Mouse (Mus musculus): ENCODE measurements at regions not wholly inside any gene's neighbourhood (a gene's known extent, or its start where the extent isn't known, plus 50 kb on each side); places are given as distances from the start of the nearest gene placed in this dataset.
"Not testable (repeated sequence)": the region's sequence is repeated elsewhere in the genome, so short reads cannot be mapped to it uniquely, and the experiment has no call there.

DNA sequence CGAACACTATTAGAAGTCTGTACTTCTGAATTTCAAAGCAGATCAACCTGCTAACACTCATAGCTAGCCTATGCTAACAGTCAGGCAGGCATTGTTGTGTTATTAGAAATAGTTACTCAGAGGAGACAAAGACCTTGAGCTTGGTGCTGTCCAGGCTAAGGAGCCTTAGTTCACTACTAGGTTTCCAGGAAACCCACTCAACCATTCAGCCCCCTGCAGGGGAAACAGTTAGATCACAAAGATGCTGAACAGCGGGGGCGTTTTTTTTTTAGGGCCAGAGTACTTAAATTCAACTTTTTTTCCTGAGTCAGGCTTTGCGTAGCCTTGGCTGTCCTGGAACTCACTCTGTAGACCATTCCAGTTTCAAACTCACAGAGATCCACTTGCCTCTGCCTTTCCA is 130.7 kb downstream of the Gxylt1 start:
- no peak overlapping the region for H3K27ac ChIP-seq (ENCODE audit: insufficient read depth, low read depth, low read length)
- 73% methylated on average over 4 of the region's 4 CpGs for WGBS
- H3K4me3 ChIP-seq (ENCODE audit: insufficient read depth, low read depth, low read length): no peak overlapping the region
- no peak for TF ChIP-seq POLR2A (IDR thresholded peaks at IDR 0.05; ENCODE audit: insufficient read depth, low read depth, low read length)
- TF ChIP-seq CTCF (IDR thresholded peaks at IDR 0.05; ENCODE audit: insufficient read depth, low read depth, low read length): no peak
- 0 out of 2 replicates have a peak, but pooled peaks cover 2% of the 10 kb centered on the region for H3K4me1 ChIP-seq (ENCODE audit: control insufficient read depth, insufficient read depth, low read length)

DNA sequence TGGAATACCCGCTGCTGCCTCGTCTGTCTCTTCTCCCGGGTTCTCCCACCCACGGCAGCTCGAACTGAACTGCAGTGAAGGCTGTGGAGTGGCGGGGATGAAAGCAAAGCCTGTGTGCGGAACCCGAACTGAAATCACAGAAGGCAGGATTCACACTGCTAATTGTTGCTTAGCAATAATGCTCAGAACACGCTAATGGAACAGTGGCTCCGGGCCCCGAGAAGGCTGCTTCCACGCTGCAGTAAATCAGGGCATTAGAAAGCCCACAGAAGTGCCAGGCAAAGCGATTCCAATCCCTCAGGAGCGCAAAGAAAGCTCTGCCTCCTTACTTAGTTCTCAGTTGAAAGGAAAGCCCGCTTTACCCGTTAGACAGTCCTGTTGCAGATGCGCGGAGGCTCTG is 141.6 kb downstream of the Gxylt1 start:
- WGBS: 43% methylated on average over 18 of the region's 18 CpGs
- Histone ChIP-seq H3K4me1 (ENCODE audit: control insufficient read depth, insufficient read depth, low read length) (peaks cover 2% of the 10 kb centered on the region; the same call in 1 of the 2 replicates), H3K27ac (ENCODE audit: insufficient read depth, low read depth, low read length) (peak overlapping the region; percentile 58), H3K4me3 (ENCODE audit: insufficient read depth, low read depth, low read length) (peak overlapping the region; percentile 35)
- TF ChIP-seq POLR2A (IDR thresholded peaks at IDR 0.05; ENCODE audit: insufficient read depth, low read depth, low read length): no peak
- no peak for TF ChIP-seq CTCF (IDR thresholded peaks at IDR 0.05; ENCODE audit: insufficient read depth, low read depth, low read length)

DNA sequence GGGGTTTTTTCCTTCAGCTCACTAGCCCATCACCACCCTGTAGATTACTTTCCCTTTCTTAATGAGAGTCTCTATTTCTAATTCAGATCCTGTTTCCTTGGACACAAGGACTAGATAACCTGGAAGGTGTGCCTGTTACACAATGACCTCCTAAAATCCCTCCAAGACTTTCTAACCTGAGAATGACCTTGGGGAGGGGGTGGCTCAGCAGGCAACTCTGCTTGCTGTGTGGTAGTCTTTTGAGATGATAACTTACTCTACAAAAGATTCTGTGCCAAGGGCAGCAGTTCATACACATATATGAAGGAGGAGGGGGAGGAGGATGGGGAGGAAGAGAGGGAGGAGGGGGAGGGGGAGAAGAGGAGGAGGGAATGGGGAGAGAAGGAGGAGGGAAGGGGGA is 143.9 kb downstream of the Gxylt1 start:
- Histone ChIP-seq H3K4me3 (ENCODE audit: insufficient read depth, low read depth, low read length) (no peak overlapping the region), H3K27ac (ENCODE audit: insufficient read depth, low read depth, low read length) (no peak overlapping the region), H3K4me1 (ENCODE audit: control insufficient read depth, insufficient read depth, low read length) (peaks cover 2% of the 10 kb centered on the region; the same call in 1 of the 2 replicates)
- TF ChIP-seq CTCF (IDR thresholded peaks at IDR 0.05; ENCODE audit: insufficient read depth, low read depth, low read length) (no peak), POLR2A (IDR thresholded peaks at IDR 0.05; ENCODE audit: insufficient read depth, low read depth, low read length) (no peak)

DNA sequence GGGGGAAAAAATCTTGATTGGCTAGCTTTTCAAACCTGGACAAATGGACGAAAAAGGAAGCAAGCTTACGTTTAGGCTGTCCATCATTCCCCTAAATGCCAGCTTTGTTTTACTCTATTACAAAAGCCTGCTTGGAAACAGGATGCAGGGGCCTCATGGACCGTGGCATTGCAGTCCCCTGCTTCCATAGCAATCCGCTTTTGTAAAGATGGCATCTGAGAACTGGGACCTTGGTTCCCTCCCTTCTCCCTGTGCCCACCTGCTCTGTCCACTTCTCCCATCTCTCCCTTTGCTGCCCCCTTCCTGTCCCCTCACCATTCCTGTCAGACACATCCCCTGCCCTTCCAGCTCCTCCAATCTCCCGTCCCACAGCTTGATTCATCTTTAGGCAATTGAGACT is 149.7 kb downstream of the Gxylt1 start:
- 68% methylated on average over 5 of the region's 5 CpGs for WGBS

DNA sequence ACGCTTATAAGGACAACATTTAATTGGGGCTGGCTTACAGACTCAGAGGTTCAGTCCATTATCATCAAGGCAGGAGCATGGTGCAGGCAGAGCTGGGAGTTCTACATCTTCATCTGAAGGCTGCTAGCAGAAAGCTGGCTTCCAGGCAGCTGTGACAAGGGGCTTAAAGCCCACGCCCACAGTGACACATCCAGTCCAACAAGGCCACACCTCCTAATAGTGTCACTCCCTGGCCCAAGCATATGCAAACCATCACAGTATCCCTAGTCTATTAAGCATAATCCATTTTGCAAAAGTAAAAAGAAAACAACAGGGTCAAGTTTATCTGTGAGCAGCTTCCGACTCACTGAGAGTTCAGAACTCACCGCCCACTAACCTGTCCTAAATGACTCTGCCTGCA is 153.8 kb downstream of the Gxylt1 start:
- no peak overlapping the region for H3K27ac ChIP-seq (ENCODE audit: insufficient read depth, low read depth, low read length)
- TF ChIP-seq POLR2A (IDR thresholded peaks at IDR 0.05; ENCODE audit: insufficient read depth, low read depth, low read length): no peak
- TF ChIP-seq CTCF (IDR thresholded peaks at IDR 0.05; ENCODE audit: insufficient read depth, low read depth, low read length): no peak
- H3K4me3 ChIP-seq (ENCODE audit: insufficient read depth, low read depth, low read length): no peak overlapping the region
- WGBS: 83% methylated on average over 4 of the region's 4 CpGs
- H3K4me1 ChIP-seq (ENCODE audit: control insufficient read depth, insufficient read depth, low read length): no peaks in the 10 kb centered on the region

More for the DNA sequence above, 149.7 kb downstream of the Gxylt1 start:
- TF ChIP-seq POLR2A (IDR thresholded peaks at IDR 0.05; ENCODE audit: insufficient read depth, low read depth, low read length): no peak
- TF ChIP-seq CTCF (IDR thresholded peaks at IDR 0.05; ENCODE audit: insufficient read depth, low read depth, low read length): no peak
- Histone ChIP-seq H3K4me1 (ENCODE audit: control insufficient read depth, insufficient read depth, low read length) (no peaks in the 10 kb centered on the region), H3K27ac (ENCODE audit: insufficient read depth, low read depth, low read length) (no peak overlapping the region), H3K4me3 (ENCODE audit: insufficient read depth, low read depth, low read length) (no peak overlapping the region)

DNA sequence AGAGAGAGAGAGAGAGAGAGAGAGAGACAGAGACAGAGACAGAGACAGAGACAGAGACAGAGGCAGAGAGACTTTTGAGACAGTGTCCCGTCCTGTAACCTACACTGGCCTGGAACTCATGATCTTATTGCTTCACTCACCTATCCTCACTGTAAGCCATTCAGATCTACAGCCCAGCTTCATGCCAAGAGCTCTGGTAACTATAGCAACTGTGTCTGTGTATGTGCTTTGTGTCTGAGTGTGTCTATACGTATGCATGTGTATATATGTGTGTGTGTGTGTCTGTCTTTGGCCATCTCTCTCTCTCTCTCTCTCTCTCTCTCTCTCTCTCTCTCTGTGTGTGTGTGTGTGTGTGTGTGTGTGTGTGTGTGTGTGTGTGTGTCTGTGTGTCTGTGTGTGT is 157.2 kb downstream of the Gxylt1 start:
- not testable (repeated sequence) for H3K4me1 ChIP-seq (ENCODE audit: control insufficient read depth, insufficient read depth, low read length); H3K27ac ChIP-seq (ENCODE audit: insufficient read depth, low read depth, low read length); H3K4me3 ChIP-seq (ENCODE audit: insufficient read depth, low read depth, low read length)
- WGBS: 91% methylated on average over 2 of the region's 2 CpGs

DNA sequence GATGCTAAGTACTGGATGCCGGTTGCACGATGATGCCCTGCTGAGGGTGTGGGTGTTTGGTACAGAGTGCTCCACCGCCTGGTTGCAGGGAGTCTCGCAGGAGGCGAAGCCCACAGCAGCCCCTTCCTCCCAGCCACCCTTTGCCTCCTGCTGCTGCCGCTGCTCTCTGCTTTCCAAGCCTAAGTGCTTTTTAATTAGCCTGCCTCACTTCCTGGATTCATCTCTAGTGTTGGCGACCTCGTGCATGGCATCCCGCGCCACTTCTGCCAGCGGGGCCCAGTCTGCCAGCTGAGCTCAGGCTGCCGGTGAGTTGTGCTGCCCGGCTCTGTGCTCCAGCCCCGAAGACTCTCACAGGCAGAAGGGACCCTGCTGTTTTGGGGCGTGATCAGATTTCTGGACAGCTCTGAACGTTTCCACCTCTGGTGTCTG is 159.3 kb downstream of the Gxylt1 start:
- peak overlapping the region; percentile 34 for H3K4me3 ChIP-seq (ENCODE audit: insufficient read depth, low read depth, low read length)
- WGBS: under 1% methylated on average over 16 of the region's 16 CpGs
- no peak overlapping the region for H3K27ac ChIP-seq (ENCODE audit: insufficient read depth, low read depth, low read length)
- H3K4me1 ChIP-seq (ENCODE audit: control insufficient read depth, insufficient read depth, low read length): peaks cover 9% of the 10 kb centered on the region
- TF ChIP-seq CTCF (IDR thresholded peaks at IDR 0.05; ENCODE audit: insufficient read depth, low read depth, low read length) (no peak), POLR2A (IDR thresholded peaks at IDR 0.05; ENCODE audit: insufficient read depth, low read depth, low read length) (no peak)

DNA sequence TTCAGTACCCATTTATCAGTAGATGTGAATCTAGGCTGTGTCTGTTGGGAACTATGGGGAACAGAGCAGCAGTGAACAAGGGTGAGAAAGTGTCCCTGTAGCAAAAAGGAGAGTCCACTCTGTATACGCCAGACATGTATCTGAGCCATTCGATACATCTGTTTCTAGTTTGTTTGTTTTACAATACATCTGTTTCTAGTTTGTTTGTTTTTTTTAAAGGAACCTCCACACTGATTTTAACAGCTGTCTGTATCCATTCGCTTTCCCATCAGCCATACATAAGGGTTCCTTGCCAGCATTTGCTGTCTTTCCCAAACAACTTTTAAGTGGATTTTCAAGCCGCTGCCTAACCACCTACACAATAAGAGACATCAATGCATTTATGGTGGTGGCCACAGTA is 170.0 kb downstream of the Gxylt1 start:
- no peak for TF ChIP-seq CTCF (IDR thresholded peaks at IDR 0.05; ENCODE audit: insufficient read depth, low read depth, low read length)
- no peak for TF ChIP-seq POLR2A (IDR thresholded peaks at IDR 0.05; ENCODE audit: insufficient read depth, low read depth, low read length)
- WGBS: 90% methylated on average over 4 of the region's 4 CpGs
- Histone ChIP-seq H3K4me3 (ENCODE audit: insufficient read depth, low read depth, low read length) (no peak overlapping the region), H3K4me1 (ENCODE audit: control insufficient read depth, insufficient read depth, low read length) (no peaks in the 10 kb centered on the region), H3K27ac (ENCODE audit: insufficient read depth, low read depth, low read length) (no peak overlapping the region)

DNA sequence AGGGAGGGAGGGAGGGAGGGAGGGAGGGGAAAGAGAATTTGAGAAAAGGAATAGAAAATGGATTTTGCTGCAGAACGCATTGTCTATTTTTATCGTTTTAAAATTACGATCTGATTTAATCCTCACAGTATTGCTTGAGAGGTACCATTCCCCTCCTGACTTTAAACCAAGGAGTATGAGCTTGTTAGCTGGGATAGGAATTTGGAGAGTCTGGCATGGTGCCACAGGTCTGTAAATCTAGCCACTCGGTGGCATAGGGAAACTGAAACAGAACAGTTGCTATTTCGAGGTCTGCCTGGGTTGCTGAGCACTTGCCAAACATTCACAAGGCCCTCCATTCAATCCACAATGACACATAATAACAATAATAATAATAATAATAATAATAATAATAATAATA is 171.6 kb downstream of the Gxylt1 start:
- TF ChIP-seq POLR2A (IDR thresholded peaks at IDR 0.05; ENCODE audit: insufficient read depth, low read depth, low read length): no peak
- no peak for TF ChIP-seq CTCF (IDR thresholded peaks at IDR 0.05; ENCODE audit: insufficient read depth, low read depth, low read length)
- WGBS: 55% methylated on average over 5 of the region's 5 CpGs
- Histone ChIP-seq H3K4me1 (ENCODE audit: control insufficient read depth, insufficient read depth, low read length) (no peaks in the 10 kb centered on the region), H3K4me3 (ENCODE audit: insufficient read depth, low read depth, low read length) (no peak overlapping the region), H3K27ac (ENCODE audit: insufficient read depth, low read depth, low read length) (no peak overlapping the region)

DNA sequence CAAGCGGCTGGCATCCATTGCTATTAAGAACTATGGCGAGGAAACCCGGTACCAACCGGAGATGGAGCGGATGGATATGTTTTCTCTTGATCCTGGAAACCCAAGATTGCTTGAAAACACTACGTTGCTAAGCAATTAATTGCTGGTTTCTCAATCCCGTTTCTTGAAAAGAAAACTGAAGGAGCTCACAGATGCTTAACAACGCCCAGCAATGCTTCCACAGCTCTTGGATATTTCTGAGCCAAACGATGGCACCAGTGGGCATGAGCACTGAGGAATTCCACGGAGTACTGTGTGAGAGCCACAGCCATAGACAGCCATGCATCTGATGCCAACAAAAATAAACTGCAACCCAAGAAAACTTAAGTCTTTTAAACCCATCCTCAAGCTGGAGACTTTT is 173.1 kb downstream of the Gxylt1 start:
- Histone ChIP-seq H3K4me3 (ENCODE audit: insufficient read depth, low read depth, low read length) (no peak overlapping the region), H3K4me1 (ENCODE audit: control insufficient read depth, insufficient read depth, low read length) (no peaks in the 10 kb centered on the region), H3K27ac (ENCODE audit: insufficient read depth, low read depth, low read length) (no peak overlapping the region)
- no peak for TF ChIP-seq POLR2A (IDR thresholded peaks at IDR 0.05; ENCODE audit: insufficient read depth, low read depth, low read length)
- TF ChIP-seq CTCF (IDR thresholded peaks at IDR 0.05; ENCODE audit: insufficient read depth, low read depth, low read length): no peak
- 27% methylated on average over 10 of the region's 10 CpGs for WGBS

All from olfactory bulb, adult 2 months (tissue).